Mouse (Mus musculus) G1E (cell line): Measurements from ENCODE around the gene E130208F15Rik. TPM values are rescaled to one million over a fixed set of nuclear protein-coding genes. Genes with fewer than 3 reads are reported as not detected.
A peak's percentile ranks its signal among the peaks of the same experiment; 100 is the strongest.

Experiments
- ATAC-seq: 2 replicates; pipeline ENCODE4 v1.8.0; 2016; ENCODE audit warnings: mild to moderate bottlenecking; ENCODE audit not compliant: insufficient number of reproducible peaks, poor library complexity, low FRiP score, severe bottlenecking; ENCODE audit errors: extremely low read depth
- DNase-seq: peaks from one replicate; pipeline ENCODE4 v3.0.0; 2012; ENCODE audit warnings: low spot score
- H3K27me3 ChIP-seq: 2 replicates; pipeline ENCODE4 v1.6.1; 2012; ENCODE audit warnings: mild to moderate bottlenecking, low read length, inconsistent platforms; ENCODE audit not compliant: insufficient read depth
- H3K36me3 ChIP-seq: replicated peaks from 2 replicates; pipeline ENCODE3; 2012; ENCODE audit warnings: mild to moderate bottlenecking, inconsistent platforms
- H3K4me1 ChIP-seq: 2 replicates; pipeline ENCODE4 v1.6.1; 2012; ENCODE audit warnings: low read depth, low read length, inconsistent platforms, mixed read lengths; ENCODE audit not compliant: insufficient read depth
- H3K4me3 ChIP-seq: 2 replicates; pipeline ENCODE4 v1.5.1; 2012; ENCODE audit warnings: low read depth, mild to moderate bottlenecking, inconsistent platforms, low read length, moderate library complexity, mixed read lengths
- H3K9me3 ChIP-seq: replicated peaks from 2 replicates; pipeline ENCODE4 v1.6.1; 2012; ENCODE audit warnings: inconsistent platforms
- CTCF ChIP-seq: IDR thresholded peaks from 2 replicates; pipeline ENCODE4 v1.5.1; 2012; ENCODE audit warnings: low read depth, low read length, inconsistent platforms, mixed read lengths
- GATA1 ChIP-seq: IDR thresholded peaks from 2 replicates; pipeline ENCODE4 v1.6.1; 2012; ENCODE audit warnings: borderline replicate concordance, low read length, inconsistent platforms, mixed read lengths
- GATA2 ChIP-seq: IDR thresholded peaks from 2 replicates; pipeline ENCODE4 v1.6.1; 2012; ENCODE audit warnings: low read depth, low read length, inconsistent platforms, borderline replicate concordance
- POLR2AphosphoS5 ChIP-seq: IDR thresholded peaks from 2 replicates; pipeline ENCODE4 v1.6.1; 2012; ENCODE audit warnings: low read depth, low read length, inconsistent platforms; ENCODE audit not compliant: insufficient replicate concordance
- TAL1 ChIP-seq: conservative IDR thresholded peaks from 2 replicates; pipeline ENCODE4 v1.6.1; 2012; ENCODE audit warnings: low read depth, low read length, inconsistent platforms, mixed read lengths
- polyA plus RNA-seq: library from polyadenylated mRNA; stranded (reverse); fragments of >175 nt; gene quantifications from 2 replicates; pipeline ENCODE4 v1.2.3, GENCODE M21; 2012
- total RNA-seq, 2 experiments: library from RNA; stranded (forward) in 1 of 2; stranded (reverse) in 1 of 2; fragments of 200-1000 nt in 1 of 2; fragments of >200 nt in 1 of 2; fragmentation: Nextera tagmentation in 1 of 2; gene quantifications; 2 replicates each; pipeline ENCODE4 v1.2.3; 2014 to 2017

Gene E130208F15Rik
- total RNA-seq (2014; fragmentation: Nextera tagmentation): 1.3 and 1.6 TPM in 2 replicates
- 2.3 and 2.4 TPM in 2 replicates for total RNA-seq (2017)
- 0.49 and 0.85 TPM in 2 replicates for polyA plus RNA-seq

DNA sequence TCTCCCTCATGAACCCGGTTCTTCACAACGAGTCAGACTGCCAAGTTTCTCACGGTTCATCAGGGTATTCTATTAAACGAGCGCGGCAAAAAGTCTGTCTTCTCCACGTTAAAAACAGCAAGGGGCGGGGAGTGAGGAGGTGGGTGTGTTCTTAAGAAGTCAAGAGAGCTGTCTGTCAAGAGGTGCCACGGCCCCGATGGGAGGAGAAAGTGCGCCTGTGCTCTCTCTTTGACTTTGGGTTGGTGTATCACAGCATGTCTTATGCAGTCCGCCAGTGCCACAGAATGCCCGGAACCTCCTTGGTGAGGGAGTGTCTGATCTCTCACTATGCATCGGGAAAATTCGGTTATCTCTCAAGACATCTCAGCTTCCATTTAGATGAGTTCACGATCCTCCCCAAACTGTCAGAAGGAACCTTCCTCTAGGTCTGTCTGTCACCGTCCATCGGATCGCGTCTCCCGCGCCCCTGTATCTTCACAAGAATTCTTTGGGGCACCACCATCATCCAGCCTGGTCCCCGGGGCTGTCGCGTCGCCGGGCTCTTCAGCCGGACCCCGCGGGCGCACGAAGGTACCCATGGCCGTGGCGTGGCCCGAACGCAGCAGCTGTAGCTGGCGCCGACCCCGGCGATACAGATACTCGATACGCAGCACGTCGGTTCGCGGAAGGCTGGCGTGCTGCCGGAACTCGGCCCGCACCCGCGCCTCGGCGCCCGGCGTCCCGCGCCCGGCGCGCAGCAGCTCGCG is at the start of gene E130208F15Rik:
TSS of gene E130208F15Rik (plus strand) at position 202 of the 746 bp plus-strand sequence.
- peaks cover 35% of the 10 kb centered on the region for H3K4me1 ChIP-seq
- ATAC-seq (peak; percentile 78), DNase-seq (peak; percentile 80)
- no peaks in the 10 kb centered on the region for H3K27me3 ChIP-seq
- TF ChIP-seq CTCF (no peak), GATA2 (no peak), POLR2AphosphoS5 (no peak)
- H3K9me3 ChIP-seq: 0 out of 2 replicates have a peak, but pooled peaks cover 3% of the 10 kb centered on the region
- peaks cover 11% of the 10 kb centered on the region for H3K36me3 ChIP-seq
- peak within 1 kb of the TSS; percentile 89 for H3K4me3 ChIP-seq

DNA sequence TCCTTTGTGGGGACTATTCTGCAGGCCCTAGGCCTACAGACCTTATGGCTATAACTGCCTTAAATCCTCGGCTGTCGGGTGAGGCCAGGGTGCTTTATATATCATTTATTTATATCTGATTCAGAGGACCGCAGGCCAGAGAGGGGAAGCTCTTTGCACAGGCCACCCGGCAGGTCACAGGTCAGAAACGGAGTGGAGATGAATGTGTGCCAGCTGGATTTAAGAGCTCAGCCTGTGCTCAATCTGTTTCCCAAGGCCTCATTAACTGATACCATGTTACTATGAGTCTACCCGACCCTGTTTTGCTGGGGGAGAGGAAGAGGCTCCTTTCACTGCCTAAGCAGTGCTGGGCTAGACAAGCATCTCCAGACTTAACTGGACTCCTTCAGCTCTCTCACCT is 47.2 kb upstream of the E130208F15Rik start:
- TF ChIP-seq POLR2AphosphoS5 (no peak), GATA1 (no peak), TAL1 (no peak), CTCF (no peak), GATA2 (no peak)
- Histone ChIP-seq H3K27me3 (no peaks in the 10 kb centered on the region), H3K4me1 (peaks cover 15% of the 10 kb centered on the region), H3K4me3 (no peak overlapping the region), H3K9me3 (no peaks in the 10 kb centered on the region), H3K36me3 (peaks cover 81% of the 10 kb centered on the region)
- ATAC-seq (no peak), DNase-seq (no peak)

DNA sequence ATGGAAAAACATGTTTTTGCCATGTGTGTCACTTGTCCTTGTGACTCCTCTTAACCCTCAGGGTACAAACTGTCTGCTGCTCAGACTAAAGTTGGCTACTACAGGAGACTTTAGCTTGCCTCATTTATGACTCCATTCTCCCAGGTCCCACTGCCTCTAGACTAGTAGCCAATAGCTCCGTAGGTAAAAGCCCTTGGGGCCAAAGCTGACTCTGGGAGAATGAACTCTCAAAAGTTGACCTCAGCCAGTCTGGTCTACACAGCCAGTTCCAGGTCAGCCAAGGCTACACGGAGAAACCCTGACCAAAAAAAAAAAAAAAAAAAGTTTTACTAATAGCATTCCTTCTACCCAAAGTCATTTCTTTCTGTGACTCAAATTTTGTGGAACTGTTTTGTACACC is 42.6 kb upstream of the E130208F15Rik start:
- H3K4me3 ChIP-seq: no peak overlapping the region
- TF ChIP-seq POLR2AphosphoS5 (no peak), GATA2 (no peak), GATA1 (no peak), CTCF (no peak), TAL1 (no peak)
- DNase-seq: no peak

DNA sequence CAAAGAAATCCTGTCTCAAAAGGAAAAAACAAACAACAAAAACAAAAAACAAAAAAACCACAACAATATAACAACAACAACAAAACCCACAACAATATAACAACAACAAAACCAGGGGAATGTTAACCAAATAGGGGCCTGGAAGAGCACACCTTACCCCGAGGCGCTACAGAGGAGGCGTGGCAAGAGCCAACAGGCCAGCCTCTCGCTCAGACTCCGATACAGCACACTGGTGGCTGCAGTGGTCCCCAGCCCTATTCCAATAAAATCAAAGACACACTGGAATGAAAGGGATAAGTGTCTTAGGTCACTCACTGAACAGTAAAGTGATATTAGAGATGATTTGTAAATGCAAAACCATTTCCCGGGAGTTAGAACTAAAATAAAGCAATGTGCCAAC is 42.0 kb upstream of the E130208F15Rik start:
- no peak for ATAC-seq

More for the DNA sequence above, 42.6 kb upstream of the E130208F15Rik start:
- no peak for ATAC-seq
- Histone ChIP-seq H3K27me3 (0 out of 2 replicates have a peak, but pooled peaks cover 3% of the 10 kb centered on the region), H3K4me1 (peaks cover 27% of the 10 kb centered on the region), H3K36me3 (peaks cover 36% of the 10 kb centered on the region), H3K9me3 (no peaks in the 10 kb centered on the region)

DNA sequence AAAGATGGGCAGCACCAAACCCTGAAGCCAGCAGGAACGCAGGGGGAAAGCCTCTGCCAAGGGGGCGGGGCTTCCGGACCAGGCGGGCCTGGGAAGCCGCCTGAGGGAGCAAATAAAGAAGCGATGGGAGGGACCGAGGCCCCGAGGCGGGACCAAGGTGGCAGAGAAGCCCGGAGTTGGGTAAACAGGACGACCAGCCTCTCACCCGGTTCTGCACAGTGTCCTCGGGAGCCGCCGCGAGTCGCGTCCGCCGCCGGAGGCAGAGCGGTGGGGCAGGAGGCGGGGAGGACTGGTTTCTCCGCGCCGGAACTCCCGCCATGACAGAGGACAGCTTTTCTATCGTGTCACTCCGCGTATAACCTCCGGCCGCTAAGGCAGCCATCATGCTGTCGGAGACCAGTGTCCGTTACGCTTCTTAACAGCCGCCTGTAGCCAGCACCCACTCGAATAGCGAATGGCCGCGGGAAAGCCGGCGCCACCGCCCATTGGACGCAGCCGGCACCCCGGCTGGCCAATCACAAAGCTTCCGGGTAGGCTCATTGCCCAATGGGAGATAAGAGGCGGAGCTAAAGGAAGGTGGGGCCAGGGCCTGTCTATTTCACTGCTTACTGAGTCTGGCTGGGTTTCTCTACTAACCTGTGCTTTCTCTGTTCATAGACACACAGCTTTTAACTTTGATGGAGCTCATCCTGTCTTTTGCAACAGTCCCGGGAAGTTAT is 41.4 kb upstream of the E130208F15Rik start, which contains the start of the genes Thap8 and Wdr62:
TSS of gene Thap8 (plus strand) at position 144 of the 719 bp plus-strand sequence.
TSS of gene Wdr62 (minus strand) at position 469 of the 719 bp plus-strand sequence.
- Histone ChIP-seq H3K4me1 (peaks cover 27% of the 10 kb centered on the region), H3K4me3 (peak within 1 kb of the TSS; percentile 92), H3K9me3 (no peaks in the 10 kb centered on the region), H3K36me3 (peaks cover 24% of the 10 kb centered on the region), H3K27me3 (0 out of 2 replicates have a peak, but pooled peaks cover 3% of the 10 kb centered on the region)
- ATAC-seq (peak; percentile 89), DNase-seq (peak; percentile 99)
- TF ChIP-seq GATA1 (no peak), POLR2AphosphoS5 (no peak), TAL1 (no peak), CTCF (no peak), GATA2 (no peak)

More for the DNA sequence above, 42.0 kb upstream of the E130208F15Rik start:
- TF ChIP-seq POLR2AphosphoS5 (no peak), CTCF (no peak)
- H3K36me3 ChIP-seq: peaks cover 30% of the 10 kb centered on the region
- peaks cover 27% of the 10 kb centered on the region for H3K4me1 ChIP-seq
- no peaks in the 10 kb centered on the region for H3K9me3 ChIP-seq
- H3K27me3 ChIP-seq: 0 out of 2 replicates have a peak, but pooled peaks cover 3% of the 10 kb centered on the region
- H3K4me3 ChIP-seq: peak overlapping the region; percentile 92
- peak; percentile 9 for DNase-seq

DNA sequence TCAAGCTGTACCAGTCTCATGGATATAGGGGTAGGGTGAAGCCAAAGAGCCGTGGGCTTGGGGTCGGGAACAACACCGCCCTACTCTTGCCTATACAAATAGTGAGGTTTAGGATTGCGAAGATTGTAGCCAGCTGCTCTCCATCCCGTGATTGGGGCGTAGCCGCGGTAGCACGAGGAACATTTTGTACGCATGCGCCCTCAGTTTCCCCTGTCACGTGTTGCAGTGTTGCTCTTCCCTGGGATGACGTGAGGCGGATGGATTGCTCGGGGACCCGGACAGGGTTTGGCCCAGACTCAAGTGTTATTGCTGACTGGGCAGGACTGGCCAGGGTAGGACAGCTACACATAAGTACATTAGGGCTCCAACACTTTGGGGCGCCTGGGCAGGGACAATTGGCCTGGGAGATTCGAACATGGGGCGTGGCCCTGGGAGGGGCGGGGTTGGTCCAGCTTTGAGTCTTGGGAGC is 40.8 kb upstream of the E130208F15Rik start:
- Histone ChIP-seq H3K27me3 (peaks cover 3% of the 10 kb centered on the region; the same call in 1 of the 2 replicates), H3K4me3 (peak overlapping the region; percentile 92), H3K36me3 (peaks cover 20% of the 10 kb centered on the region), H3K9me3 (no peaks in the 10 kb centered on the region), H3K4me1 (peaks cover 27% of the 10 kb centered on the region)
- no peak for TF ChIP-seq POLR2AphosphoS5
- TF ChIP-seq GATA1: no peak
- TF ChIP-seq TAL1: no peak
- no peak for TF ChIP-seq GATA2
- no peak for TF ChIP-seq CTCF
- DNase-seq: peak; percentile 76
- ATAC-seq: peak; percentile 50

DNA sequence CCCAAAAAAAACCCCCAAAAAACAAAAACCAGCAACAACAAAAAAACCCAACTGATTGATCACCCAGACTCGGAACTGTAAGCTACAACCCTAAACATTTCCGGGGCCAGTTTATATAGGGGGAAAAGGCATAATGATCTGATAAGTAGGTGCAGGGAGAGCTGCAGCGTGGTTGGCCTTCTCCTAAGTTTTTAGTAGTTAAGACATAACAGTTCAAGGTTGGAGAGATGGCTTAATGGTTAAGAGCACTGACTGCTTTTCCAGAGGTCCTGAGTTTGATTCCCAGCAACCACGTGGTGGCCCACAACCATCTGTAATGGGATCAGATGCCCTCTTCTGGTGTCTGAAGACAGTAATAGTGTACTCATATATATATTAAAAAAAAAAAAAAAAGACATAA is 40.0 kb upstream of the E130208F15Rik start:
- Histone ChIP-seq H3K4me1 (peaks cover 27% of the 10 kb centered on the region), H3K9me3 (no peaks in the 10 kb centered on the region), H3K4me3 (no peak overlapping the region), H3K27me3 (peaks cover 8% of the 10 kb centered on the region), H3K36me3 (peaks cover 16% of the 10 kb centered on the region)
- TF ChIP-seq GATA1: no peak
- TF ChIP-seq TAL1: no peak
- TF ChIP-seq POLR2AphosphoS5: no peak
- TF ChIP-seq CTCF: no peak
- no peak for TF ChIP-seq GATA2
- ATAC-seq: no peak
- DNase-seq: no peak
